Mouse (Mus musculus): ENCODE measurements at regions not wholly inside any gene's neighbourhood (a gene's known extent, or its start where the extent isn't known, plus 50 kb on each side); places are given as distances from the start of the nearest gene placed in this dataset.
A peak's percentile ranks its signal among the peaks of the same experiment; 100 is the strongest.

DNA sequence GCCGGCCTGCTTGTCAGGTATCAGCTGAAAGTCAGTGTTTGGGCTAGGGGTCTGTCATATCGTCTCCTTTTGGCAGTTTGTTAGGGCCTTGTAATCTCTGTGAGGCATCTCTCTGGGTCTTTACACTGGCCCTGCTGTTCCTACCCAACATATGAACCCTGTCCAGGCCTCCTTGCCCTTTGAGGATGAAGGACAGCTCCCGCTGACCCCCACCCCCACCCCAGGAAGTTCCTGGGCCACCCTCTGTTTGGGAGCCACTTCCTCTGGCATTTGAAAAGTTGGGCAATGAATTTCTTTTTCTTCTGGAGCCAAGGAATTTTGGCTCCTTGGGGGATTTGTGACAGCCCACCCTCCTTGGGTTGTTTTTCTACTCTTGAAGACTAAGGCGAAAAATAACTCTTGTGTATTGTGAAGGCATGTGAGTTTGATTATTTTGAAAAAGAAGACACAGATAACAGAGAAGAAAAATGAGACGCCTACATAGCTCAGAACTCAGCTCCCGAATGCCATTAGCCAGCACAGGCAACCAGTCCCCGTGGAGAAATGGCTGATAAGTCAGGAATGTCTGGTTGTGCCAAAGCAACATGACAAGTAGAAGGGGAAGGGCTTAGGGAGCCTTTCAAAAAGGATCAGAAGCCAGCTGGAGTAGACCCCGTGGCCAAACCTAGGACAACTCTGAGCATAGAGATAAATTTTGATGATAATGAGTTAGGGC lies 249.5 kb downstream of the Gm49356 start:
- Histone ChIP-seq H3K9ac (ENCODE audit: low read length) (no peak overlapping the region), H3K27ac (replicated peaks) (no peak overlapping the region), H3K9me3 (ENCODE audit: control insufficient read depth, low read length) (no peaks in the 10 kb centered on the region), H3K4me3 (ENCODE audit: low read depth, low read length) (no peak overlapping the region), H3K27me3 (ENCODE audit: control insufficient read depth, insufficient read depth, low read length) (no peaks in the 10 kb centered on the region), H3K36me3 (ENCODE audit: control insufficient read depth, insufficient read depth, low read length) (no peaks in the 10 kb centered on the region), H3K4me2 (replicated peaks; ENCODE audit: low read depth) (no peak overlapping the region), H3K4me1 (replicated peaks; ENCODE audit: control insufficient read depth, insufficient read depth) (no peaks in the 10 kb centered on the region)
- DNase-seq (ENCODE audit: low spot score), result no peak
- WGBS, result 46% methylated on average over 8 of the region's 8 CpGs
- no peak for TF ChIP-seq EP300 (optimal IDR thresholded peaks at IDR 0.05)
- TF ChIP-seq CTCF (IDR thresholded peaks at IDR 0.05; ENCODE audit: low read depth), result no peak
- ATAC-seq (ENCODE audit: low FRiP score, low TSS enrichment), result no peak

DNA sequence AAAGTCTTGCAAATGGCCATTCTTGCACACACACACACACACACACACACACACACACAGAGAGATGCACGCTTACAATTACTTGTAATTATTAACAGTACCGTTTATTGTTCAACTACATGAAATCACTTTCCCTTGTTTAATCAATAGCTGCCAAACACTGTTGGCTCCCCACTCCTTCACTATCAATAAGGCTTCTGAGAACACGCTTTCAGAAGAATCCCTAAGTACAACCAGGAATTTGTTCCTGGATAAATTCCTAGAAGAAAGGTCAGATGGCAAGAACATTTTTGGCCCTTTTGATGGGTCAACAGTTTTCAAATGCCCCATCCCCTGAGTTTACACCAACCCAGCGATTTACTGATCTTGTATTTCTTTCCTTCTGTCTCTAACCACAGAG lies 252.5 kb downstream of the Gm49356 start:
- Histone ChIP-seq H3K27me3 (ENCODE audit: control insufficient read depth, insufficient read depth, low read length) (no peaks in the 10 kb centered on the region), H3K27ac (replicated peaks) (no peak overlapping the region), H3K36me3 (ENCODE audit: control insufficient read depth, insufficient read depth, low read length) (no peaks in the 10 kb centered on the region), H3K4me2 (replicated peaks; ENCODE audit: low read depth) (no peak overlapping the region), H3K4me1 (replicated peaks; ENCODE audit: control insufficient read depth, insufficient read depth) (no peaks in the 10 kb centered on the region), H3K9me3 (ENCODE audit: control insufficient read depth, low read length) (no peaks in the 10 kb centered on the region), H3K9ac (ENCODE audit: low read length) (no peak overlapping the region), H3K4me3 (ENCODE audit: low read depth, low read length) (no peak overlapping the region)
- no peak for TF ChIP-seq EP300 (optimal IDR thresholded peaks at IDR 0.05)
- TF ChIP-seq CTCF (IDR thresholded peaks at IDR 0.05; ENCODE audit: low read depth), result no peak
- WGBS, result 57% methylated on average over 4 of the region's 4 CpGs
- ATAC-seq (ENCODE audit: low FRiP score, low TSS enrichment) (no peak), DNase-seq (ENCODE audit: low spot score) (no peak)

DNA sequence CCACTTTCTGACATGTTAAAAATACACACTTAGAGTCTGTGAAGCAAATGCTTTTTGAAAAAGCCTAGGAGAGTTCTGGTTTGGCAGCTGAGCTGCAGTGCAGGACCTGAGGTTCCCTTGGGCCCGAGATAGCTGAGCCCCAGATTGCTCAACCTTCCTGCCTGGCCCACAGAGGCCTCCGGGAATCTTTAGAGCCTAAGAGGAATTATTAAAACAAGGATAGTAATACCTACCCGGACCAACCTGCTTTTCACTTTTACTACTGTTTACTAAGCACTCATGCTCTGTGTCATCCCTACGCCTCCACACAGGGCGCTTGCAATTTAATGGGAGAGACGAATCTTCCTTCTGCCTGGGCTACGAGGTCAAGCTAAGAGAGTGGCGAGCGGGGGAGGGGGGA lies 253.4 kb downstream of the Gm49356 start:
- no peak overlapping the region for H3K9ac ChIP-seq (ENCODE audit: low read length)
- H3K4me1 ChIP-seq (replicated peaks; ENCODE audit: control insufficient read depth, insufficient read depth), result no peaks in the 10 kb centered on the region
- no peaks in the 10 kb centered on the region for H3K36me3 ChIP-seq (ENCODE audit: control insufficient read depth, insufficient read depth, low read length)
- H3K4me2 ChIP-seq (replicated peaks; ENCODE audit: low read depth), result no peak overlapping the region
- H3K27me3 ChIP-seq (ENCODE audit: control insufficient read depth, insufficient read depth, low read length), result no peaks in the 10 kb centered on the region
- DNase-seq (ENCODE audit: low spot score) (no peak), ATAC-seq (ENCODE audit: low FRiP score, low TSS enrichment) (no peak)
- WGBS, result 55% methylated on average over 9 of the region's 9 CpGs
- H3K27ac ChIP-seq (replicated peaks), result no peak overlapping the region
- H3K4me3 ChIP-seq (ENCODE audit: low read depth, low read length), result no peak overlapping the region
- TF ChIP-seq CTCF (IDR thresholded peaks at IDR 0.05; ENCODE audit: low read depth) (no peak), EP300 (optimal IDR thresholded peaks at IDR 0.05) (no peak)
- no peaks in the 10 kb centered on the region for H3K9me3 ChIP-seq (ENCODE audit: control insufficient read depth, low read length)

DNA sequence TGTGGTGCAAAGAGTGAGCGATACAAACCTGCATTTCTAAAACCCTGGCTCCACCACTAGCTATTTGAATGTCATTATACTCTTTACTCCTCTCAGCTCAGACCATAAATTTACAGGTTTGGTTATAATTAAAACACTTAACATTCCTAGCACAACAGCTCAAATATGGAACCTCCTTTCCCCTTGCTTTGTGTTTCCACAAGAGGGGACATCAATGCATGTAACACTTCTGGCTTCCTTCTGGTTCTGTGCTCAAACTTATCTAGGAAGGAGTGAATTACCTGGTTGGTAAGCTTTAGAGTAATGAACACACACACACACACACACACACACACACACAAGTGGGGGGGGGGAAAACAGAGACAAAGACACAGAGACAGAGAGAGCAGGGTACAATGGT lies 254.8 kb downstream of the Gm49356 start:
- TF ChIP-seq CTCF (IDR thresholded peaks at IDR 0.05; ENCODE audit: low read depth) (no peak), EP300 (optimal IDR thresholded peaks at IDR 0.05) (no peak)
- H3K27me3 ChIP-seq (ENCODE audit: control insufficient read depth, insufficient read depth, low read length), result no peaks in the 10 kb centered on the region
- no peak overlapping the region for H3K9ac ChIP-seq (ENCODE audit: low read length)
- ATAC-seq (ENCODE audit: low FRiP score, low TSS enrichment) (no peak), DNase-seq (ENCODE audit: low spot score) (no peak)
- H3K4me1 ChIP-seq (replicated peaks; ENCODE audit: control insufficient read depth, insufficient read depth), result no peaks in the 10 kb centered on the region
- no peak overlapping the region for H3K27ac ChIP-seq (replicated peaks)
- H3K36me3 ChIP-seq (ENCODE audit: control insufficient read depth, insufficient read depth, low read length), result no peaks in the 10 kb centered on the region
- H3K9me3 ChIP-seq (ENCODE audit: control insufficient read depth, low read length), result no peaks in the 10 kb centered on the region
- H3K4me2 ChIP-seq (replicated peaks; ENCODE audit: low read depth), result no peak overlapping the region
- no peak overlapping the region for H3K4me3 ChIP-seq (ENCODE audit: low read depth, low read length)
- WGBS, result 96% methylated on average over 1 of the region's 1 CpGs

DNA sequence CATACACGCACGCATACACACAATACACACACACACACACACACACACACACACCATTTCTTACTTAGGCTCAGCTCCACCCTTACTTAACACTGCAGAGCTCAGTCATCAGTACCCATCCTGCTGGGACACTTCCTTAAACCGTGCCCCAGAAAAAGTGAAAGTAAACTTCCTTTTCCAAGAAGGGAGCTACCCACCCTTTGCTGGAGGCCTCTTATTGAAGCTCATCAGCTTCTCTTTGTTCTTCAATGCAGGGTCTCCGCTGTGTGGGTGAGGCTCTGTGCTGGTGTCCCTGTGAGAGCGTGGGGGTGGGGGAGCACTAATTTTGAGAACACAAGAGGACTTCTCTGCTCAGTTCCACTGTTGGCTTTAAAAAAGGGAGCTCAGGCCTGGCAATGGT lies 256.6 kb downstream of the Gm49356 start:
- Histone ChIP-seq H3K27me3 (ENCODE audit: control insufficient read depth, insufficient read depth, low read length) (no peaks in the 10 kb centered on the region), H3K36me3 (ENCODE audit: control insufficient read depth, insufficient read depth, low read length) (no peaks in the 10 kb centered on the region), H3K4me3 (ENCODE audit: low read depth, low read length) (no peak overlapping the region), H3K9ac (ENCODE audit: low read length) (no peak overlapping the region), H3K4me1 (replicated peaks; ENCODE audit: control insufficient read depth, insufficient read depth) (no peaks in the 10 kb centered on the region), H3K4me2 (replicated peaks; ENCODE audit: low read depth) (no peak overlapping the region), H3K9me3 (ENCODE audit: control insufficient read depth, low read length) (no peaks in the 10 kb centered on the region), H3K27ac (replicated peaks) (no peak overlapping the region)
- DNase-seq (ENCODE audit: low spot score), result no peak
- 61% methylated on average over 5 of the region's 5 CpGs for WGBS
- peak; percentile 67 for ATAC-seq (ENCODE audit: low FRiP score, low TSS enrichment)
- no peak for TF ChIP-seq CTCF (IDR thresholded peaks at IDR 0.05; ENCODE audit: low read depth)
- TF ChIP-seq EP300 (optimal IDR thresholded peaks at IDR 0.05), result no peak

DNA sequence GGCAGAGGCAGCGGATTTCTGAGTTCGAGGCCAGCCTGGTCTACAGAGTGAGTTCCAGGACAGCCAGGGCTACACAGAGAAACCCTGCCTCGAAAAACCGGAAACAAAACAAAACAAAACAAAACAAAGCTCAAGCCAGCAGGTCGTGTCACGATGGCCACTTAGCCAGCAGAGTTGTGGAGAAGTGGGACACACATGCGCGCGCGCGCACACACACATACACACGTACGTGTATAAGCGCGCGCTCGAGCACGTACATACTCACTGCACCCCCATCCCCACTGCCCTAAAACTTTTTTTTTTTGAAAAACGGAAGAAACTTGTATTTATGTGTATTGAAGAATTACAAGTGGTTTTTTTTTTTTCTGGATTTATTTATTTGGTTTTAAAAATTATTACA lies 257.0 kb downstream of the Gm49356 start:
- DNase-seq (ENCODE audit: low spot score) (no peak), ATAC-seq (ENCODE audit: low FRiP score, low TSS enrichment) (no peak)
- H3K4me3 ChIP-seq (ENCODE audit: low read depth, low read length), result no peak overlapping the region
- H3K27me3 ChIP-seq (ENCODE audit: control insufficient read depth, insufficient read depth, low read length), result no peaks in the 10 kb centered on the region
- H3K4me2 ChIP-seq (replicated peaks; ENCODE audit: low read depth), result no peak overlapping the region
- no peaks in the 10 kb centered on the region for H3K36me3 ChIP-seq (ENCODE audit: control insufficient read depth, insufficient read depth, low read length)
- H3K9me3 ChIP-seq (ENCODE audit: control insufficient read depth, low read length), result no peaks in the 10 kb centered on the region
- H3K9ac ChIP-seq (ENCODE audit: low read length), result no peak overlapping the region
- TF ChIP-seq EP300 (optimal IDR thresholded peaks at IDR 0.05) (no peak), CTCF (IDR thresholded peaks at IDR 0.05; ENCODE audit: low read depth) (no peak)
- H3K27ac ChIP-seq (replicated peaks), result no peak overlapping the region
- 85% methylated on average over 19 of the region's 19 CpGs for WGBS
- H3K4me1 ChIP-seq (replicated peaks; ENCODE audit: control insufficient read depth, insufficient read depth), result no peaks in the 10 kb centered on the region
